Mouse (Mus musculus) olfactory bulb, adult 2 months (tissue): ENCODE measurements around the gene Itga3. TPM values are rescaled to one million over a fixed set of nuclear protein-coding genes. Genes with fewer than 3 reads are reported as not detected.

Experiments used
- H3K27ac ChIP-seq: fragments of 200-500 bp; 2 replicates; pipeline ENCODE4 v1.5.1; 2012; ENCODE audit warnings: low read depth, low read length; ENCODE audit not compliant: insufficient read depth
- H3K4me1 ChIP-seq: fragments of 200-500 bp; 2 replicates; pipeline ENCODE4 v1.6.1; 2012; ENCODE audit warnings: low read length; ENCODE audit not compliant: control insufficient read depth, insufficient read depth
- H3K4me3 ChIP-seq: fragments of 200-500 bp; 2 replicates; pipeline ENCODE4 v1.5.1; 2012; ENCODE audit warnings: mild to moderate bottlenecking, low read depth, low read length, moderate library complexity; ENCODE audit not compliant: insufficient read depth
- CTCF ChIP-seq: fragments of 200-500 bp; IDR thresholded peaks from 2 replicates; pipeline ENCODE4 v1.5.1; 2012; ENCODE audit warnings: low read depth, mild to moderate bottlenecking, low read length, moderate library complexity; ENCODE audit not compliant: insufficient read depth
- POLR2A ChIP-seq: fragments of 200-500 bp; IDR thresholded peaks from 2 replicates; pipeline ENCODE4 v1.6.1; 2012; ENCODE audit warnings: mild to moderate bottlenecking, low read depth, low read length, moderate library complexity; ENCODE audit not compliant: insufficient read depth
- WGBS: fragments of 180-500 bp; shearing (Covaris S2); methylation state at CpG from one replicate; pipeline ENCODE4 v1.1.7; 2018; 5-methylcytosine and 5-hydroxymethylcytosine counted together
- polyA plus RNA-seq: library from polyadenylated mRNA; stranded (reverse); fragments of >200 nt; gene quantifications from 2 replicates; pipeline ENCODE4 v1.2.4, GENCODE M21; 2012; ENCODE audit warnings: low replicate concordance; ENCODE audit not compliant: missing spikeins, insufficient read depth, insufficient read length

Gene Itga3
- polyA plus RNA-seq, 1 experiment: not detected

DNA sequence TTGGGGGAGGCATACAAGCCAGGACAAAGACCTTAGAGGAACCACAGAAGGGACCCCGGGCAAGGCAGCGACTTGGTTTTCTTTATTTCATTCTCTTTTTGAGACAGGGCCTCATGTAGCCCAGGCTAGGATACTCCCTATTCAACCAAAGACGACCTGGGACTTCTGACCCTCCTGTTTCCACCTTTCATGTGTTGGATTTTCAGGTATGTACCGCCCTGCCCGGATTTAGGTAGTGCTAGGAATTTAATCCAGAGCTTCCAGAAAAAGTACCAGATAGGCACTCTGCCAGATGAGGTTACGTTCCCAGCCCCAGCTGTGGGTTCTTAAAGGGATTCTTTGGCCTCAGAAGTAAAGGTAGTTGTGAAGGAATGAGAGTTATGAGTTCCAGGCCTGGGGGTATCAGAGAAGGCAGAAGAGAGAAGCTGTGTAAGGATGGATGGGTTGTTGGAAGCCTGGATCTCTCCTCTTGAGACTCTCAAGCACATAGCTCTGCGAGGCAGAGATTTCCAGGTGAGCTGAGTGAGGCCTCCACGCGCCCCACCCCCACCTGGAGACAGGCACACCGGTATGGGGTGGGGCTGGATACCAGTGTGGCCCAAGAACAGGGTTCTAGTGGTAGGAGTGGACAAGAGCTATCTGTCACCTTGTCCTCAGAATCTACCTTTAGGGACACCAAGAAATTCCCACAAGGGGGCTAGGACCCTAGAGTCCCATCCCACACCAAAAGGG lies 7.2 kb downstream of the Itga3 start:
- Histone ChIP-seq H3K4me1 (peaks cover 5% of the 10 kb centered on the region; the same call in 1 of the 2 replicates), H3K4me3 (no peak overlapping the region), H3K27ac (no peak overlapping the region)
- TF ChIP-seq POLR2A (no peak), CTCF (no peak)
- WGBS: 88% methylated on average over 10 of the region's 10 CpGs

GRCm38 (mm10) chr11:95056768-95057501 lies 19.7 kb downstream of the Itga3 start:
- WGBS: 21% methylated on average over 19 of the region's 19 CpGs
- Histone ChIP-seq H3K4me3 (no peak overlapping the region), H3K27ac (no peak overlapping the region), H3K4me1 (peaks cover 10% of the 10 kb centered on the region)
- TF ChIP-seq POLR2A (no peak), CTCF (no peak)

DNA sequence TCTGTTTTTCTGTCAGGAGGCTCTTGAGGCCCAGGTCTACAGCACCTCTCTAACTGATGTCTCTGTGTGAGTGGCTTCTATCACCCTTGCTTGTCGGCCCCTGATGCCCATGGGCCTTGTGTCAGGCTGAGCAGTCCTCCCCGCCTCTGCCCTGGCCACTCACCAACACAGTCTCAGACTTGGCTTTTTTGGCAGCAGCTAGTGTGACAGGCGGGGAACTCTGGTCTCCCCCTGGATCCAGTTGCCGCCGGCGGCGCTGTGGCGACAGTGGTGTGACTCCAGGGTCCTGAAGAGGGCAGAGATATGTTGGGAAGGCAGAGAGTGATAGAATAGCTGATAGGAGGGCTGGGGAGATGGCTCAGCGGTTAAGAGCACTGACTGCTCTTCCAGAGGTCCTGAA lies 23.5 kb downstream of the Itga3 start:
- H3K4me3 ChIP-seq: no peak overlapping the region
- TF ChIP-seq POLR2A (no peak), CTCF (no peak)
- 72% methylated on average over 9 of the region's 9 CpGs for WGBS
- H3K4me1 ChIP-seq: peaks cover 8% of the 10 kb centered on the region
- H3K27ac ChIP-seq: no peak overlapping the region

DNA sequence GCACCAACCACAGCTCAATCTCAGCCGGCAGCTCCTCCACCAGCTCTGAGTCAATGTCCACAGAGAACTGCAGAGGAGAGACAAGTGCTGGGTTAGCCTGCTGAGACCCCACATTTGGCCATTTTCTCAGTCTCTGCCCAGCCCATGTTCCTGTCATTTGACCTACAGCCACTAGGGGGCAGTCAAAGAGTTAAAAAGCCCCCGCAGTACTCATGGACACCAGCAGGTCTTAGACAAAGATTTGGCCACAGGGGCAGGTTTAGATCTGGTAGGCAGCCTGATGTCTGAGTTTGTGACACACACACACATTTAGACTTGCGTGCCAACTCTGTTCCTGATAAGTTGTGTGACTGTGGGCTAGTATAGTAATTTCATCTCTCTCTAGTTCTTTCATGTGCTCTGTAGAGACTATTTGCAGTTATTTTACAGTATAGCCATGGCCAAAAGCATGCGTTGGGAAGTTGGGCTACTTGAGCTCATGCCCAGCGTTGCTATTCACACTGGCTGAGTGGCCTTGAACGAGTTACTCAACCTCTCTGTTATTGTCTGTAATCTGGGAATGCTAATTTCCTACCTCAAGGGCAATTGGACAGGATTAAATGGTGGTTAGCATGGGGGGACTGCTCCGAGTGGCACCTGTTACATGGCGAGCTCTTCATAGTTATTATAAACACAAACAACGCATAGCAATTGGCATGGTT lies 29.5 kb downstream of the Itga3 start:
- Histone ChIP-seq H3K4me3 (no peak overlapping the region), H3K4me1 (peaks cover 2% of the 10 kb centered on the region; the same call in 1 of the 2 replicates), H3K27ac (no peak overlapping the region)
- TF ChIP-seq CTCF: peak; percentile 64
- TF ChIP-seq POLR2A: no peak
- 49% methylated on average over 9 of the region's 9 CpGs for WGBS

DNA sequence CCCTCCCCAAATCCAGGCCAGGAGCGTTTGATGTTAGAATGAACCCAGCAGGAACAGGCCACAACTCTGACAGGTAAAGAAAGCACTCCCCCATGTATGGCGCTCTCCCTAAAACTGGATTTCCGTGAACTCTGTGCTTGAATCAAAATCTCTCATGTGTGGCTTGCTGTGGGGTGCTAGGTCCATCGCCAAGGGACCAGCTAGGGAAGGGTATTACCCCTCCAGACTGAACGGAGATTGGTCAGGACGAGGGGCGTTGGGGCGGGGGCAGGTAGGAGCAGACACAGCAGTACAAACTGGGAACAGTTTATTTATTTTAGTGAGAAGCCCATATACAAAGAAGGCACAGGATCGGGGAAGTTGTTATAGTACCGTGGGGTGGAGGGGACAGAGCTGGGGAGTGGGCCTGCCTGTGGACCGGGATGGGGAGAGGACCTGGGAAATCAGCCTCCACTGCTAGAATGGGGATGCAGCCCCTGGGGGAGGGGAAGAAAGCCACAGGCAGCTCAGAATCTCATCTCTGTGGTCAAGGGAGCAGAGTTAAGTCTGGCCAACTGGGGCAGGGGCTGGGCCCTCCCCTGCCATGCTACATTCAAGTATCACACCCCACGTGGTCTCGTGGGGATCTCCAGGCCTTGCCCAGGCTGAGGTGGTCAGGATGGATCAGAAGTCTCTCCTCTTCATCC lies 32.3 kb downstream of the Itga3 start:
- no peak for TF ChIP-seq POLR2A
- no peak for TF ChIP-seq CTCF
- H3K4me3 ChIP-seq: no peak overlapping the region
- peaks cover 11% of the 10 kb centered on the region for H3K4me1 ChIP-seq
- WGBS: 72% methylated on average over 13 of the region's 13 CpGs
- H3K27ac ChIP-seq: no peak overlapping the region

DNA sequence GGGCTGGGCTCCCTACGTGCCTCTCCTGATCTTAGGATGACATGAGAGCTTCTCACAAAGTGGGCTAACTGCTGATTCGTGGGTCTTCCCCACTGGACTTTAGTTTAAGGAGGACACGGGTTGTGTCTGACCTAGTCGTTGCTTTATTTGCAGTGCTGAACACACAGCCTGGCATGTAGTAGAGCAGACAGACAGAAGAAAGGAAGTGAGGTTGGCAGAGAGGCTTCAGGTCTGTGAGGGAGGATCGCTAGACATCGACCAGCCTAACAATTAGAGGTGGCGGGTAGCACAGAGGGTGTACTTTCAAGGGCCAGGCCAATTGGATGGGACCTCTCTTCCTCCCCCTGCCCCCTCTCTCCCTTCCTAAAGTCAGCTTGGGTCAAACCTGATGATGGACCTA lies 33.0 kb downstream of the Itga3 start:
- TF ChIP-seq POLR2A: no peak
- TF ChIP-seq CTCF: no peak
- H3K4me3 ChIP-seq: no peak overlapping the region
- no peak overlapping the region for H3K27ac ChIP-seq
- WGBS: 69% methylated on average over 7 of the region's 7 CpGs
- peaks cover 13% of the 10 kb centered on the region for H3K4me1 ChIP-seq

DNA sequence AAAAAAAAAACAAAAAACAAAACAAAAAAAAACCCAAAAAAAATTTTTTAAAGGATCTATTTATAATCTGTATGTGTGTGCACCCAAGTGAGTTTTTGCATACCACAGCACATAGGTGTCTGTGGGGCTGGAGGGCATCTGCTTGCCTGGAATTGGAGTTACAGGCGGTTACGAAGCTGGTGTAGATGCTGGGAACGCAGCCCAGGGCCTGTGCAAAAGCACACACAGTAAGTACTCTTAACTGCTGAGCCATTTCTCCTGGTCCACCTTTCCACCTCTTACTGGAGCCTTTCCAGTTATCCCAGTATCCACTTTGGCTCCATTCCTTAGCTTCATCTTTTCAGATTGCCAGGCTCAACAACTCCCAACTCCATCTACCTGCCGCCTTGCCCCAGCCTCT lies 33.5 kb downstream of the Itga3 start:
- Histone ChIP-seq H3K27ac (no peak overlapping the region), H3K4me1 (peaks cover 17% of the 10 kb centered on the region), H3K4me3 (no peak overlapping the region)
- no peak for TF ChIP-seq CTCF
- TF ChIP-seq POLR2A: no peak
- 91% methylated on average over 4 of the region's 4 CpGs for WGBS

- H3K4me1 ChIP-seq: peaks cover 22% of the 10 kb centered on the region
- WGBS: 0% methylated on average over 11 of the region's 11 CpGs
- TF ChIP-seq POLR2A (no peak), CTCF (no peak)
- H3K27ac ChIP-seq: peak overlapping the region; percentile 61
- peak overlapping the region; percentile 34 for H3K4me3 ChIP-seq
These were observed 34.5 kb downstream of the Itga3 start for GRCm38 (mm10) chr11:95042096-95042495.
